Mouse (Mus musculus) layer of hippocampus, adult 8-10 months (tissue): ENCODE results near the gene 1700003H04Rik. TPM values are rescaled to one million over a fixed set of nuclear protein-coding genes. Genes with fewer than 3 reads are reported as not detected.

ENCODE experiments used
- DNase-seq, 2 experiments: peaks; one replicate each; pipeline ENCODE4 v3.0.0; 2022; ENCODE audit warnings: low spot score in 2 of 2
- total RNA-seq, 4 experiments: library from RNA; stranded (reverse); gene quantifications; 2 replicates each; pipeline ENCODE4 v1.2.4; 2022

The 1700003H04Rik gene
- not detected for total RNA-seq

GRCm38 (mm10) chr3:124581001-124581400, at the start of gene 1700003H04Rik:
TSS of gene 1700003H04Rik (minus strand) at chr3:124581101.
- no peak for DNase-seq

DNA sequence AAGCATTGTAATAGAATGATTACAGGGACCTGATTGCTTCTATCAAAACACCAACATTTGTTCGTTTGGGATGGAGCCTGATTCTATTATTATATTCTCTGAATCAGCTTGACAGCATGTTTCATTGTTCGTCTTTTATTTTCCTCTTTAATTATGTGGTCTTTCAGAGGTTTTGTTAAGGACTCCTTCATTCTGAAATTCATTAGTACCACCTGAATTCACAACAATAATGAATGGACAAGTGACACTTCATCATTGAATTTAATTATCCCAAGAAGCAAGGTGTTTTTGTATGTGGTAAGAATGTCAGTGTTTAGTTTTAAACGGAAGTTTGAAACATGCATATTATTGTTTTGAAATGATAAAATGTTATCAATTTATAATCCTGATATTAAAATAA, 42.1 kb upstream of the 1700003H04Rik start:
- no peak for DNase-seq

GRCm38 (mm10) chr3:124613287-124613686, 32.4 kb upstream of the 1700003H04Rik start:
- DNase-seq, result peak; percentile 57 to 66

DNA sequence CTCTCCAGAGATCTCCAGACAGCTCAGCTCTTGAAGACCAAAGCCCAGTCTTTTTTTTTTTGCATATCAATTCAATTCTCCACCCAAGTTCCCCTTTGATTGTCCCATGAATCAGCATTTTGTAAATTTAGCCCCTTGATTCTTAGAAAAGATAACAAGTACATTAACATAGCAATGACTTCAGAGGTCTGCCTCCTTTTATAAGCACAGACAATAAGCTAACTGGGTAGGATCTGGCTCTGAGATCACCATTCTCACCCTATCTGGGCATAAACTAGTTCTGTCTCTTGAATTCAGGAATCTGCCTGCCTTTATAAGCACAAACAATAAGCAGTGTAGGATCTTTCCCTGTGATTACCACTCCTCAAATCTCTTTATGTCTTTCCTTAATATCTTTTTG, 29.1 kb upstream of the 1700003H04Rik start:
- no peak for DNase-seq

DNA sequence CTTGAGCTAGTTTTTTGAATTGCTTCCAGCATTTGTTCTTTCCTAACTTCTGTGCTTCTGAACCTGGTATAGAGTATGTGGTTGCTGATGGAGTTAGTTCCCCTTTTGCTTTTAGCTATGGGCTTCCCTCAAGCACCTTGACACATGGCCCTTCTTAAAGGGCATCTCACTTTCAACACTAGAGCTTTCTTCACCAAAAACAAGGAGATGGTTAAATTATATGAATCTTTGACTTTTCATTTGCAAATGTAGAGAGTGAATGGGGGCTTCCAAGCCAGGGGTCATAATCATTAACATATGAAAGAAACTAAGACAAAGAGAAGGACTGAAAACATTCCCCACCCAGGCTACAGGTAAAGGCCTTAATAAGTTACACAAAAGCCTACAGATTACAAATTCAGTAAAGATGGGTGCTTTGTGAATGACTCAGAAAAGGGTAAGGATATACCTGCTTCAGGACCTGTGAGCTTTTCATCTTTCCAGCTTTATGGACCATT, 25.2 kb upstream of the 1700003H04Rik start:
- DNase-seq, result no peak

DNA sequence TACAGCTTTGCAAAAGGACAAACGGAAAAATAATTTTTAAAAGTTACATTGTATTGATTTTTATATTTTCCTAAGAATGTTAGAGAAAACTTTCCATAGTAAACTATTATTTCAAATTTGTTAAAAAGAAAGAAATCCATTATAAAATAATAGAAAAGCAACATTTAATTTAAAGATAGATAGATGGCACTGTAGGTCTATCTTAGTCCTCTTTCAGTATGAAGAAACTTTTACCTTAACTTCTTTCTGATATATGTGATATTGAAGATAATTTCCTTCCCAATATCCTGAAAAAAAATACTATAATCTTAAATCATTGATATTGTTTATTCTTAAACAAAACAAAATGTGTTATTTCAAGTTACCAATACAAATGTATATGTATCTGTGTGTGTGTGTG, 24.6 kb upstream of the 1700003H04Rik start:
- DNase-seq, result no peak

DNA sequence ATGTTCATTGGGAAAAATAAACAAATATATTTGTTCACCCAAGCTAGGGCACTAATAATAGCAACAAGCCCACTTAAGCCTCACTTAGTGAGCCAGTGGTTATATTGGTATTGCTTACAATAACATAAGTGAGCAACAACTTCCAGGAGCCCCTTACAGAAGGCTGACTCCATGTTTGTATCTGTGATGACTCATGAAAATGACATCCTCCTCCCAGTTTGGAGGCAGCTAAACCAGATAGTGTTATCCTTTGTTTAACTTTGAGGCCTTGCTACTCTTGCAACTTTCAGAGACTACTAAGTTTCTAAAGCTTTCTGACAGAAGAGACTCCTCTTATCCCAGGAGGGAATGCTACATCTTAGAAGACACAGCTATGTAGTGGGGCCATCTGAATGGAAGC, 16.9 kb upstream of the 1700003H04Rik start:
- no peak for DNase-seq

DNA sequence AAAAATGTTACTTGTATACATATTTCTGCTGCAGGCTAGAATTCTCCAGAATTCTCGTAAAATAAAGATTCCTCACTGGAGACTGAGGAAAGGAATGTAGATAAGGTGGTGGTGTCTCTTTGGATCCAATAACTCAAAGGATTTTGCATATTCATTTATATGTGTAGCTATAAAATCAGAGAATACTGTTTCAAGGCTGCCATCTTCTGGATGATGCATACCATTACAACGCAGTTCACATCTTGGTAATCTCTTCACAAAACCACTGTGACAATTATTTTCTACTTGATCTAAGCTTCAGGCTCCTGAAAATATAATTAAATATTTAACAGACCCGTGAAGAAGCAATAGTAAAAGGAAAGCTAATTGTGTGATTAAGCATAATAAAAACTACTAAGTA, 6.6 kb upstream of the 1700003H04Rik start:
- no peak for DNase-seq

GRCm38 (mm10) chr3:124585761-124586160, 4.9 kb upstream of the 1700003H04Rik start:
- DNase-seq, result no peak

DNA sequence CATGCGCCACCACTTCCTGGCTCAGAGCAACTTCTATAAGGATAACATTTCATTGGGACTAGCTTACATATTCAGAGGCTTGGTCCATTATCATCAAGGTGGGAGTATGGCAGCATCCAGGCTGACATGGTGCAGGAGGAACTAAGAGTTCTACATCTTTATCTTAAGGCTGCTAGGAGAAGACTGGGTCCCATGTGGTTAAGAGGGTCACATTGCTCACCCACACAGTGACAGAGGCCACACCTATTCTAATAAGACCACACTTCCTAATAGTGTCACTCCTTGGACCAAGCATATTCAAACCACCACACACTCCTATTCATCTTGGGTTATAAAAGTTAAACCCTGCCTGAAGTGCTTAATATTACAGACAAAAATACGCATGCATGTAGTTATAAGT, 23.6 kb downstream of the 1700003H04Rik start:
- DNase-seq, result no peak

GRCm38 (mm10) chr3:124555963-124556362, 24.9 kb downstream of the 1700003H04Rik start:
- DNase-seq, result no peak

DNA sequence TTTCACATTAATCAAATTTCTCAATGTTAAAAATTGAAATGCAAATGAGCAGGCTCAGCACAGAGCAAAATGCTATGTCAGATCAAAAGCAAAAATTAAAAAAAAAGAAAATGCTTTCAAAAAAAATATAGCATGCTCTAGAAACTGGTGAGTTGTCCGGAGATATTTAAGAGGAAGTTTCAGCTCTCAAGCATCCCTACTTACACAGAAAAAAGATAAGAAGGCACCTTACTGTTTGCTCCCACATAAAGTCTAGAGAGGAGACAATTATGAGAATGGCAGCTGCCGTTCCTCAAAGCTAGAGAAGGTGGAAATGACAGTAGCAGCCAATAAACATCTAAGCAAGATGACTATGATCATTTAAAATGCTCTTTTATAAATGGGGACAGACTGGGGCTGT, 25.8 kb downstream of the 1700003H04Rik start:
- DNase-seq, result no peak

DNA sequence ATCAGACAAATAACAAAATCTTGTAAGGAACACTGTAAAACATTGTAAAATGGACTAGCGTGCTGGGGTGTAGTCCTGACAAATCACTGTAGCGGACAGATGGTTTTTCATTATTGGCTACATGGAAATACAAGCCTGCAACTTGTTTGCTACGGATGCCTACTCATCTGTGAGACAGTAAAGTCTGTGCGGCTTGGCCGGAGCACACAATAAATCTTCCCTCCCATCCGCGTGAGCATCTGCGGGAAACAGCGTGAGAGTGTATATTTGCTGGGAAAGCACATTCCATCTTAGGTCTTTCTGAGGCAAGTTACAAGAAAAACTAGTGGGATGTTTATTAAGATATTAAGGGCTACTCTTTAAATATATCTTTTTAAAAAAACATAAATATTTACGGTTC, 32.0 kb downstream of the 1700003H04Rik start:
- peak in 1 of 2 experiments; percentile 4 for DNase-seq

DNA sequence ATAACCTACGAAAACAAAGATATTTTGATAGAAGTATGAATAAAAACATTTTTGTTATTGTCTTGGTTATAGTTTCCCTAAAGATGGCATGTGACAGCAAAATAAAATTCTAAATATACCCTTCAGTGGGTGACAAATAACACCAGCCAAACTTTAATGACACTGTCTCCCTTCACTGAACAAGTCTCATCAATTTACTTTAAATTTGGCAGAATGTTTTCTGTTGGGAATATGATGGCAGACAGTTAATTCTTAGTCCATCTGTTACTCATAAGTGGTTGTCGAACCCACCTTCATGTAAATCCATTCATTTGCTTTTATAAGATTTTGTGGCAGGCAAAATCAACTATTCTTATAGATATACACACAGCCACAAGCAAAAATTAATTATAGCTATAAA, 42.6 kb downstream of the 1700003H04Rik start:
- DNase-seq, result no peak

DNA sequence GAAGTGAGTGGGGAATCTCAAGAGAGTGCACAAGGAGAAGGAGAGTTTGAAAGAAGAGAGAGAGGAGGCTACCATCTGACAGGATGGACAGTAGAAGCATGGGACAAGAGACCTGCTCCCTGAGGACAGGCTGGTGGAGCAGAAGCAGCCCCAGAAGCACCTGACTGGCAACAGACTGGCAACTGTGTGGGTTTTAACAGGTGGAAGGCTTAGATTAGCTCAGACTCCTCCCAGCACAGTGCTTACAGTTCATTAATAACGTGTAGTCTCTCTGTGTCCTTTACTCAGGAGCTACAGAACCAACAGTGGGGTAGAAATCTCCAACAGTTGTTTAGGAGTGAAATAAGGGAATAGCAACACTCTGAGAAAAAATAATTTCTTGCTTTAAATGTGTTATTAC, 44.3 kb downstream of the 1700003H04Rik start:
- DNase-seq, result no peak

DNA sequence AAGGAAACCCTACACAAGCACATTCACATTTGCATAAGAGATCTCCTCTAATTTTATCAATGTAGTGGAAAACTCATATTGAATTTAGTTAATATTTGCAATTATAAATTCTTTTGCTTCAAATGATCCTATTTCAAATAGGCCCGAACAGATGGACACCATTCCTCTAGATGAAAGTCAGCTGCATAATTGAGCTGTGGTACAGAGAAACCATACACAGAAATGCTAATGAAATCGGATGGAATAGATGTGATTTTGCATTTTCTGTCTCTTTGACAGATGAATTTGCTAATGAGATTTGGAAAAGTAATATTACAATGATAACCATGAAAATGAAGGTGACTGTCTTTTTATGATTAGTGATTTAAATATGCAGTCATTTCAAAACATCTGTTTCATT, 62.1 kb downstream of the 1700003H04Rik start:
- DNase-seq, result no peak

Other genes starting within 250 kb of the 1700003H04Rik start
- not detected for gene 1700006A11Rik, start 155.1 kb downstream of the 1700003H04Rik start, total RNA-seq